8 mouse cellular contexts compared by ENCODE assay signal in genomic region chr17:24644030-24644715, GRCm38 (mm10). TPM values are rescaled to one million over a fixed set of nuclear protein-coding genes. Genes with fewer than 3 reads are reported as not detected.
DNase-seq lines count a peak whose midpoint lies in the region; TF ChIP-seq lines count a peak whose summit lies in the region.

No protein-coding gene starts in this region.

- H3K4me3 ChIP-seq in cerebellum, adult 2 months (replicated peaks; ENCODE audit: insufficient read depth, low read depth, low read length), result no peak overlapping the region

- no peak for DNase-seq in cerebellum, adult 2 months
- no peak for DNase-seq in cerebellum, adult 18-20 months
- DNase-seq in heart, adult 9 months (ENCODE audit: low spot score in 2 of 2), result peak; percentile 57 to 67
- peak; percentile 75 for DNase-seq in kidney, postnatal 10 days
- DNase-seq in lung, postnatal 36 days, result peak; percentile 82
- DNase-seq in spleen, adult 18-20 months, result no peak
- no peak for DNase-seq in right cerebral cortex, postnatal 10 days (ENCODE audit: low spot score in 2 of 2)
- no peak for DNase-seq in MN1 (ENCODE audit: low spot score)

- H3K4me1 ChIP-seq in cerebellum, adult 2 months (ENCODE audit: control insufficient read depth, insufficient read depth, low read length), result peaks cover 23% of the 10 kb centered on the region

- TF ChIP-seq POLR2A in cerebellum, adult 2 months (IDR thresholded peaks at IDR 0.05; ENCODE audit: borderline replicate concordance, insufficient read depth, low read length), result no peak

- no peak for TF ChIP-seq CTCF in cerebellum, adult 2 months (IDR thresholded peaks at IDR 0.05; ENCODE audit: borderline replicate concordance, insufficient read depth, low read depth, low read length)

- 49% methylated on average over 7 of the region's 7 CpGs for WGBS in cerebellum, adult 2 months

- H3K27ac ChIP-seq in cerebellum, adult 2 months (ENCODE audit: insufficient read depth, low read length), result peak overlapping the region; percentile 32; the same call in 1 of the 2 replicates

- H3K27me3 ChIP-seq in cerebellum, adult 2 months (ENCODE audit: control insufficient read depth, insufficient read depth, low read length), result no peaks in the 10 kb centered on the region

RNA-seq across cellular contexts. Expression of gene Slc9a3r2, which starts 6.0 kb away (rescaled TPM):
- polyA plus RNA-seq in cerebellum, adult 2 months (2012; rRNA removed), result 140 and 146 TPM in 2 replicates

RNA-seq across cellular contexts. Expression of gene Nthl1, which starts 11.7 kb away (rescaled TPM):
- polyA plus RNA-seq in cerebellum, adult 2 months (2012; rRNA removed), result 9.0 TPM in 2 replicates

RNA-seq across cellular contexts. Expression of gene Tsc2, which starts 11.7 kb away (rescaled TPM):
- polyA plus RNA-seq in cerebellum, adult 2 months (2012; rRNA removed), result 168 and 194 TPM in 2 replicates

RNA-seq across cellular contexts. Expression of gene Npw, which starts 14.1 kb away (rescaled TPM):
- not detected in 2 replicates for polyA plus RNA-seq in cerebellum, adult 2 months (2012; rRNA removed)

RNA-seq across cellular contexts. Expression of gene Zfp598, which starts 25.3 kb away (rescaled TPM):
- 92.6 and 98.6 TPM in 2 replicates for polyA plus RNA-seq in cerebellum, adult 2 months (2012; rRNA removed)

Comparison
In these comparisons a context has a peak if more than half of its experiments do, and no peak if none do; other contexts are left out.
1. DNase-seq: peak in heart, adult 9 months (2 of 2), kidney, postnatal 10 days (single experiment) and lung, postnatal 36 days (single experiment); none in cerebellum, adult 2 months (0 of 2), cerebellum, adult 18-20 months (0 of 2), spleen, adult 18-20 months (0 of 2), right cerebral cortex, postnatal 10 days (0 of 2) and MN1 (single experiment).